Mouse (Mus musculus) right cerebral cortex, postnatal 14 days (tissue): Measurements from ENCODE around the gene Nsg1.

ENCODE experiments used
- DNase-seq: peaks from one replicate; pipeline ENCODE4 v3.0.0; 2022

Nsg1 gene

DNA sequence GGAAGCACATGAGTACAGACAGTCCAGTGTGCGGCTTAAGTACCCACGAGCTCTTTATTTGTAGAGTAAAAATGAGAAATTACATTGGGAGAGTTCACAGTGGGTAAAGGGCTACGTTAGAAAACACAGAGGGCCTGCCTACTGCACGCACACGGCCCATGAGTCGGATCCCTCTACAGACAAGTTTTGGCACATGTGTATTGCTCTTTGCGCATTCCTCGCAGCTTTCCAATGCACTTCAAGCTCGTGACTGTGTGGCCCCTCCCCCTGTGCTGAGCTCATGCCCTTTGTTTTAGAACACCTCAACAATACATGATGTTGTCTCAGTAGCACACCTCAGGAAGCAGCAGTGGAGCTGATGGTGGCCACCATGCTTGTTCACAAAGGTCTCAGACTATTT is 22.5 kb downstream of the Nsg1 start:
- no peak for DNase-seq

GRCm38 (mm10) chr5:38136247-38136646 is 23.5 kb downstream of the Nsg1 start:
- DNase-seq = no peak

DNA sequence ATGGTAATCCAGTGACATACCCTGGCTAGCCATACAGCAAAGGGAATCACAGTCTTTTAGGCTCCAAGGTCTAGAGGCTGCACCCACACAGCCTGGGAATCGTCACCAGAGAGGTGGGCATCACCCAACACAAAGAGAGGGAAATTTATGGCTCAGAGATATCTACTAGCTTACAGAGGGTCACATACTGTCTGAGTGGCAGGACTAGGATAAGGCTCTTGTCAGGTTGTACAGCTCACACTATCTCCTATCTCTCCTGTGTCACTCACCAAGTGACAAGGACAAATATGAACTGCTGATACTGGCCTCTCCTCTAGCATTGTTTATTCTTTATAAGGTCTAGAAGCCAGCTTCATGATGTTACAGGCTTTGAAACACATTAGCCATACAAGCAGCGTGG is 30.4 kb downstream of the Nsg1 start:
- no peak for DNase-seq

- no peak for DNase-seq
These were observed 33.0 kb downstream of the Nsg1 start for GRCm38 (mm10) chr5:38126519-38127306.

GRCm38 (mm10) chr5:38121699-38122098 is 38.0 kb downstream of the Nsg1 start:
- no peak for DNase-seq

DNA sequence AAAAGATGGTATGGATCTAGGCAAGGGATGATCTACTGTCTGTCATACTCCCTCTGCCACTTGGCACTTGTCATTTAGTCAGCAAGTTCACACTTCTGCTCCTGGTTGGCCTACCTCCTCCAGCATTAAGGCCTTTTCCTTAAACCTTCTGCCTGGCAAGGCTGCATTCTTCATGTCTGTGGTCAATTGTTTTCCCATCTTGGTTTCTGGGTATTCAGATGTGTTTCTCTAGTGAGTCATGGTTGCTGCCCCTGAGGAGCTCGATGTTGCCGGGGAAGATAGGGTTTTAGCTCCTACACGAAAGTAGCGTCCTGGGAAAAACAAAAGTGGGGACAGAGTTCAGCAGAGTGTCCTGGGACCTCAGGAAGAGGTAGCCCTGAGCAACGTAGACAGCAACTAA is 40.4 kb downstream of the Nsg1 start:
- no peak for DNase-seq

GRCm38 (mm10) chr5:38117056-38117455 is 42.7 kb downstream of the Nsg1 start:
- no peak for DNase-seq

GRCm38 (mm10) chr5:38114526-38114925 is 45.2 kb downstream of the Nsg1 start:
- DNase-seq = no peak

- no peak for DNase-seq
These were observed 52.9 kb downstream of the Nsg1 start for GRCm38 (mm10) chr5:38106807-38107206.

GRCm38 (mm10) chr5:38106080-38106697 is 53.5 kb downstream of the Nsg1 start:
- DNase-seq = no peak

DNA sequence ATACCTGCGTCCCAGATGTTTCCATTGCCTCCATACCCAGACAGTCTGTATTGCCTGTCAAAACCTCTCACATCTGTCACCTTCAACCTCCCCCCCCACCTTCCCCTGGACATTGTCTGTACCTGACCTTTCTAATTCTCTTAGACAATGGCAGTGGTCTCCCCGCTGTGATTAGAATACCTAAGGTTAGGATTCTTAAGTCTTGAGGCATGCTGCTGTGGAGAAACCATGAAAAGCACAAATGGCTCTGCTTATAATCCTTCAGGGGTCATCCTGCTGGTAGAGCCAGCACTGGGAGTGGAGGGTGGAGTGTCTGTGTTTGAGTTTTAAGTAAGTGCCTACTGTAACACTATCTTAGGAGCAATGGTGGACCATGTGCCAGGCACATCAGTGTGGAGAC is 56.8 kb downstream of the Nsg1 start:
- no peak for DNase-seq

DNA sequence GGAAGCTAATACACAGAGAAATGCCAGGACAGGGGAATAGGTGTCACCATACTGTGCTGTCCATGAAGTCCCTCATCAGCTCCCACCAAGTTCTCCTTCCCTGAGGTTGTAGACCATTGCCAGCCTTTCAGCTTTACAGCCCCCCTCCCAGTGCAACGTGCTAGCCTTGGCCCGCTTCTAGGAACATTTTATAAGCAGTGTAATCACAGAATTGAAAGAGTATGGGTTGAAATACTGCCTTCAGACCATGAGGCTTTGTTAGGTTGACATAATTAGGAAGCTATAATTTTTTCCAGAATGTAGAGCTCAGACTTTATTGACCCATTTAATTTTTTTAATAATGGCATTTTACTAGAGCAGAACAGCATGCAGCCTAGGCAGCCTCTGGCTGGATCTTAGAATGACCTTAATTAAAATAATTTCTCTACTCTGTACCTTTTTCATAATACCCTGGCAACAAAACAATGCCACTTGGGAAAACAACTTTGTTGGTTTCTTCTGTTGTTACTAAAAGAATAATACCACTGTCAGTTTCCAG is 60.5 kb downstream of the Nsg1 start:
- DNase-seq = no peak

- no peak for DNase-seq
These were observed 62.1 kb downstream of the Nsg1 start for GRCm38 (mm10) chr5:38097501-38098093.

DNA sequence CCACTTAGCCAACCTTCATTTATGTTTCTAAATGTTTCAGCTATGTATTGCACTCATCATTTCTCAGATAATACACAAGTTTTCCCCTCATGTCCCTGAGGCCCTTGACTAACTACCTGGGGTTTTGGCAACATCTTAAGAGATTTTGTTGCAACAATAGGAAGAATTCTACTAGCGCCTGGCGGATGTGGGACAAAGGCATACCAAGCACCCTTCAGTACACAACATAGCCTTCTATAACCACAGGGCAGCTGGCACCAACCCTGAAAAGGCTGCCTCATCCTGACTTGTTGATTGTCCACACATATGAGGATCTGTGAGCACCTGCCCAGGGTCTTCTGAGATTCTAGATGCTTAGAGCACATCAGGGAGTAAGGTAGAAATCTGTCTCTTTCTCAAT is 65.4 kb downstream of the Nsg1 start:
- DNase-seq = no peak

GRCm38 (mm10) chr5:38091966-38092304 is 67.8 kb downstream of the Nsg1 start:
- DNase-seq = no peak

DNA sequence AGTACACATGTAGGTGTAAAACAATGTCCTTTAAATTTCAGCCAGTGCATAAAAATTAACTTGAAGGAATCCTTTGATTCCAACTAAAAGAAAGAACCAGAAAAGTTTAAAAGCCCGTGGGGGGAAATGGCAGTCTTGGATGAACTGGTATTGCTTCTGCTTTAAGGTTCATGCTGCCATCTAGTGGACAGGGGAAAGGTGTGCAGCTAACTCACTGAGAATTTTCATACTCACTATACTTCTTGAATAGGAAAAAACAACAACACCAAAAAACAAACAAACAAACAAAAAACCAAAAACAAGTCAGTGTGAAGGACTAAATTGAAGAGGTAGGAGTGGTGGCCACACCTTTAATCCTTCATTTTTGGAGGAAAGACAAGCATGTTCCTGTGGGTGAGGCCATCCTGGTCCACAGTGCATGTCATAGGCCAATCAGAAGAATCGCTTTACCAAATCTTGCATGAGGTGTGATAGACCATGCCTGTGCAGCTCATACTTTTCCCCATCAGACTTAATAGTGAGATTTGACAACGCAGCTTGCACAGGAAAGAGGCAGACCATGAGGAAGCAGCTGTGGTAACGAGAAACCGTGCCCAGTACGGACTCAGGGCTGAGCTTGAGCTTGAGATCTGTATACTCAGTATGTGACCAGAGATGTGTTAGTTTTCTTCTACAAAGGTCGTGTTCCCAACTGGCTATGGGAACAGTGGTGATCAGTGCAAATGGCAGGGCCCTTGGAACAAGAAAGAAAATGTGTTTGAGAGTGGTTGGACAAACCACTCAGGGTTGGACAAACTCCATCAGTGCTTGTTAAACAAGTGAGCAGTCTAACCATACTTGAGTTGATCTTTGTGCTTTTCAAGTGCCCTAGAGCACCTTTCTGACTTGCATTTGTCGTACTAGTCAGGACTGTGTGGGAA is 68.4 kb downstream of the Nsg1 start:
- DNase-seq = no peak

- DNase-seq = no peak
These were observed 69.1 kb downstream of the Nsg1 start for GRCm38 (mm10) chr5:38090581-38090980.

DNA sequence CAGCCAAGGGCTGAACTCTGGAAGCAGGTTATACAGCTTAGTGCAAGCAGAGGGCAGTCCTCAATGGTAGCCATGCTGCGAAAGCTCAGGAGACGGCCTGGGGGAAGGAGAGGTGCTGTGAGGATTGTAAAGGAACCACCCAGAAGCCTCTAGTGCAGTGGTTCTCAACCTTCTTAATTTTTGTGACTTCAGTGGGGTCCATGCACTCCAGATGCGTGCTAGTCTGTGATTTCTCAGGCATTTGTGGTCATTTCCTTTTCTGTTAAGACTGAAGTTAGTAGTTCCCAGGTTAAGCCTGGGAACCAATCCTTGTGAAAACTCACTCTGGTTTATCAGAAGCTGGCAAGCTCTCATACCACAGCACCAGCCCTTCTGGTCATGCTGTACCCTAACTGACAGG is 69.6 kb downstream of the Nsg1 start:
- DNase-seq = no peak
